Mouse (Mus musculus) megakaryocyte, embryonic 14.5 days (primary cell): ENCODE data around the gene Rps24.

Experiments used
- FLI1 ChIP-seq: IDR thresholded peaks from 2 replicates; pipeline ENCODE4 v1.6.1; 2012; ENCODE audit warnings: low read length, inconsistent platforms, mixed read lengths
- GATA1 ChIP-seq: IDR thresholded peaks from 3 replicates; pipeline ENCODE4 v1.6.1; 2012; ENCODE audit warnings: mixed read lengths, low read length, inconsistent platforms, borderline replicate concordance

- TF ChIP-seq GATA1 (no peak), FLI1 (no peak)
Observed at GRCm38 (mm10) chr14:24498561-24499255, 11.8 kb downstream of the Rps24 start.
